Mouse (Mus musculus) neural tube, embryonic 10.5 days (tissue): ENCODE results near the gene Bcr.
A peak's percentile ranks its signal among the peaks of the same experiment; 100 is the strongest.

Experiments used
- DNase-seq: peaks from one replicate; pipeline ENCODE4 v3.0.0-alpha.2; 2017; ENCODE audit warnings: low spot score; ENCODE audit errors: extremely low spot score

Bcr gene

DNA sequence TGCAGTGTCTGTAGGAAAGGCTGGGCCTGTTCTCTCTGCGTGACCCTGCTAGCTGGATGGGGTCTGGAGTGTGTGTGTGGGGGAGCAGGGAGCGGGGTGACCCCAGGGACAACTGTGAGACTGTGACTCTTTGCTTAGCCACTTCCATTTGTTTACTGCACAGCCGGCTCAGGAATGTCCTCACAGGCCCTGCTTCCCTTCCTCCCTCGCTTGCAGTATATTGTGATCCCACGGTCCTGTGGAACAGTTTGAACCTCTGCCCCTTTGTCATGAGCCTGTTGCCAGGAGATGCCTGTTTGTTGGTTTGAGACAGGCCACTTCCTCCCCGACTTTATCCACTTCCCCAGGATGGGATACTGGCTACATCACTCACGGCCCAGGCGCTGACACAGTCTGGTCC, 116.1 kb downstream of the Bcr start:
- DNase-seq: no peak

GRCm38 (mm10) chr10:75178911-75179310, 118.5 kb downstream of the Bcr start:
- DNase-seq: no peak

DNA sequence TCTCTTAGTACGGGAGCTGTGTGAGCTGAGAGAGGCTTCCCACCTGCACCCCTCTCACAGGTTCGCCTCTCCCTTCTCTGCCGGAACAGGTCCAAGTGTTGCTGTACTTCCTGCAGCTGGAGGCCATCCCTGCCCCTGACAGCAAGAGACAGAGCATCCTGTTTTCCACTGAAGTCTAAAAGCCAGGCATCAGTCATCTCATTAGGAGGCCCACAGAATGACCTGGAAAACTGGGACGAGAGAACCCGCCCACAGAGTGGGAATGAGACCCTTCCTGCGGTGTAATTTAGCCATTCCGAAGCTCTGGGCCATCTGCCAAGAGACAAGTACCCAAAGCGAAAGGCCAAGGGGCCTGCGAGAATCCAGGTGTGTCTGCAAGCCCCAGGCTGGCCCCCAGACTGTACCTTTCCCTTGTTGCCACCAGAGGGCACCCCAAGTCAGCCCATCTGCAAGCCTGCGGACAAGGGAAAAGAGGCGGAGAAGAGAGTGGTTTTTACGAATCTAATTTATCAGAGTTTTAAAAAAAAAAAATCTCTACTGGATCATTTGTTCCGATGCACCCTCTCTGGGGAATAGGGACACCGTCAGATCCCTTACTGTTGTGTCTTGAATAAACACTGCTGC, 121.9 kb downstream of the Bcr start:
- DNase-seq: peak; percentile 67

DNA sequence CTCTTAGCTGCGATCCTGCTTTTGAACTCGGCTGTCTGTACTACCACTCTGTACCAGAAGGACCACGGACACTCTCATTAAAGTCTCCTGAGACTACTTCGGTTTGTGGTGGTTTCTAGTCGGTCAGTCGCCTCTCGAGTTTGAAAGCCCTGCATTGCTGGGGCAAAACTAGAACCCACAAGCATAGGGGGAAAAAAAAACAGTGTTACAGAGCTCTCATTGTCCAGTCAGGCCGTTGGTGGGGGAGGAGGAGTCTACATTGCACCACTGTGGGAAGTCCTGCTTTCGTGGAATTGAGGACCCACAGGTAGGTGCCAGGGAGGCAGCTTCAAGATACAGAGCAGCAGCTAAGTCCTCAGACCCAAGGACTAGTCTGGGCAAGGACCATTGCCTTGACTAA, 124.4 kb downstream of the Bcr start:
- DNase-seq: no peak

DNA sequence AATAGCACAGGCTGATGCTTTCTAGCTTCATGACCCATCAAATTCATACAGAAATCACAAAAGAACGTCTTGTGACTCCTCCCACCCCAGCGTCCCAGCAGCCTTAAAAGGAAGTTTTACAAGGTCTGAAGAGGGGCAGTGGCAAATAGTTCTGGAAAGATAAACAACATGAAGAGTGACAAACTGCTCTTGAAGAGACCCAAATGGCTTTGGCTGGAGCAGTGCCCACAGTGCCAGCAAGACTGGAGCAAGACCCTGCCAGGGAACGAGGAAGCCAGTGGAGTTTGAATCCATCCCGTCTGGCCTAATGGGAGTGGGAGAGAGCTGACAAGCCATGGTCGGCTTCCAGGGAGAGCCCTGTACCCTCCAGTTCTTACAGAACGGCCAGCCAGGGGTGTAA, 126.2 kb downstream of the Bcr start:
- DNase-seq: no peak

GRCm38 (mm10) chr10:75187366-75188056, 127.1 kb downstream of the Bcr start:
- DNase-seq: no peak

DNA sequence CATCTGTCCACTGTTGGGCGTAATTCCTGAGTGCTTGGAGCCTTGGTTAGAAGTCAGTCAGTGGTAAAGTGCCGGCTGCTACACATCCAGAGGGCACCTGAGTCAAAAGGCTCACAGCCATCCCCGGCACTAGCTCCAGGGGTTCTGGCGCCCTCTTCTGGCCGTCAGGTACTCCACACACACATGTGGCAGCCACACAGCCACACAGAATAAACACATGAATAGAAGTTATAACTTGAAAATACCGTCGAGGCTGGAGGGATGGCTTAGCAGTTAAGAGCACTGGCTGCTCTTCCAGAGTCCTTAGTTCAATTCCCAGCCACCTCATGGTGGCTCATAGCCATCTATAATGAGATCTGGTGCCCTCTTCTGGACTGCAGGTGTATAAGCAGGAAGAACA, 131.3 kb downstream of the Bcr start:
- no peak for DNase-seq

DNA sequence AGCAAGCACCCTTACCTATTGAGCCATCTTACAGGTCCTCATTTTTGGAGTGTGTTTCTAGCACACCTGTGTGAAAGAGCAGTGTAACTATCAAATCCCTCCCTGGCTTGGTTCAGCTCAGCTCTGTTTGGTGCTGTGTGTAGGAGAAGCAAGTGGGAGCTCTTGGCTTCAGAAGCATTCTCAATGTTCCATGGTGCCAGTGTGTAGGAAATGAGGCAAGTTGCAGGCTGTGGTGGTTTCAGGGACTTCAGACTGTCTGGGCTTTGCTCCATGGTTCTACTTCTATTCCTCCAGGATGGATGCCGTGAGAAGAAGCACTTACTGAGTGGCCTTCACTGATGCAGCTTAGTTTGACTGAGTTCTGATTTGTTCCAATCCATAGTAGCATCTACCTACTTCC, 137.4 kb downstream of the Bcr start:
- no peak for DNase-seq

- DNase-seq: no peak
Observed at GRCm38 (mm10) chr10:75200733-75201132, 140.3 kb downstream of the Bcr start.

- no peak for DNase-seq
Observed at GRCm38 (mm10) chr10:75206192-75206591, 145.8 kb downstream of the Bcr start.

DNA sequence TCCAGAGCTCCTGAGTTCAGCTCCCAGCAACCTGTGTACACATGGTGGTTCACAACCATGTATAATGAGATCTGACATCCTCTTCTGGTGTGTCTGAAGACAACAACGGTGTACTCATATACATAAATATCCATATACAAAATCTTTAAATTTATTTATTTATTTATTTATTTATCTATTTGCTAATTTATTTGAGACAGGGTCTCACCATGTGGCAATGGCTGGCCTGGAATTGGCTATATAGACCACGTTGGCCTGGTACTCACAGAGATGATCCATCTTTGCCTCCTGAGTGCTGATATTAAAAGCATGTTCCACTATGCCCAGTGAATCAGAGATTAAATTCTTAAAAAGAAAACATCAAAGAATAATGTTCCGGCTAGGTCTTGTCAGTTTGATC, 150.4 kb downstream of the Bcr start:
- DNase-seq: no peak

GRCm38 (mm10) chr10:75211807-75212645, 151.6 kb downstream of the Bcr start, which contains the start of gene Specc1l:
Gene Specc1l, plus strand, starts transcription at chr10:75212073.
- peak; percentile 98 for DNase-seq

DNA sequence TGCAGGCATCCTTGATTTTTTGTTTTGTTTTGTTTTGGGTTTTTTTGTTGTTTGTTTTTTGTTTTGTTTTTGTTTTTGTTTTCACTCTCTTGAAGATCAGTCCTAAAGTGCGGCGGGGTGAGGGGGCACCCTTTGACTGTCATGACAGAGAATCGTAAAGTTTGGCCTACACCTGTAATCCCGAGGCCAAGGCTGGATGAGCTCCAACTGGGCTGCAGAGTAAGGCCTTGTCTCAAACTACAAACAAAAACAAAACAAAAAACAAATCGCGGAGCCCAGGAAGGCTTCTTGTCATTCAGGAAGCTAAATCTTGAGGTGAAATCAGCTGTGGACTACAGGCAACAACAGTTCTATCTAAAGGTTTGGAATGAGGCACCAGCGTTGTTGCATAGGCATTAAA, 152.6 kb downstream of the Bcr start:
- DNase-seq: no peak

DNA sequence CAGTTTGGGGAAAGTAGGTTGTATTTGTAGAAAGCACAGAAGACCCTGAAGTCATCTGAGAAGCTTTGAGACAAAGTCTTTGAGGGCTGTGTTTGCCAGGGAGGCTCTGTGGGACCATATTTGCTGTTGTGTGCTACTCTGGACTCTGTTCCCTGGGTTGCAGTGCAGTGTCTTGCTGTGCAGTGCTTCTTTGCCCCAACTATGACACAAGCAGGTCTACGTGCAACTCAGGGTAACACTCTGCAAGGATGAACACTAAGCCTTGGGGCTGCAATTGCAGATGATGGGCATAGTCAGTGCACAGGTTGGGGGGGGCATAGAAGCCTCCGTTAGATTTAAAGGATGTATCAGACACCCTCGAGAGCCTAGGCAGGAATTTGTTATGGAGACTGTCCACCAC, 160.3 kb downstream of the Bcr start:
- DNase-seq: no peak

DNA sequence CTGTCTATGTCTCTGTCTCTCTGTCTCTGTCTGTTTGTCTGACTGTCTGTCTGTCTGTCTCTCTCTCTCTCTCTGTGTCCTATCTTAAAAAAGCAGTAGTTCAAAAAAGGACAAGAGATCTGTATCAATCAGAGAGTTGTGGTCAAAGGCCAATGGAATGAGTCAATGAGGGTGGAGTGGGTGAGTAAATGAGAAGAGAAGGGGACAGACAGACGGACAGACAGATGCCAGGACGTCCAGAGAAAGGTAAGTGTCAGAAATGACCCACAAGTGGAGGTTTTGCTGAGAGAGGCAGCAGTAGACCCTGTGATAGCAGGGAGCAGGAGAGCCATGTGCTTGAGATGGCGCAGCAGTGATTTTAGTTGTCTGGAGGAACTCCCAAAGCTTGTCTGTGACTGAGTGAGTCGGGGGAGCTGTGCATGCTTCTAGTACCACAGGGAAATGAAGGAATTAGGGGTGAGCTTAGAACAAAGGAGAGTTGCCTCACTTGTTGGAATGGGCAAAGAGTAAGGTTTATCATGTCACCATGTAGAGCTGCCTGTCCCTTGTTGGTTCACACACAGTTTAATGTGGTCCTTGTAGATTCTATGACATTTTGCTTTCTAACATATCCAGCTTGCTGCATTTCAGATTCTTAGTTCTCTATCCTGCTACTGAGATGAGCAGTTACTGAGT, 161.7 kb downstream of the Bcr start:
- DNase-seq: no peak

DNA sequence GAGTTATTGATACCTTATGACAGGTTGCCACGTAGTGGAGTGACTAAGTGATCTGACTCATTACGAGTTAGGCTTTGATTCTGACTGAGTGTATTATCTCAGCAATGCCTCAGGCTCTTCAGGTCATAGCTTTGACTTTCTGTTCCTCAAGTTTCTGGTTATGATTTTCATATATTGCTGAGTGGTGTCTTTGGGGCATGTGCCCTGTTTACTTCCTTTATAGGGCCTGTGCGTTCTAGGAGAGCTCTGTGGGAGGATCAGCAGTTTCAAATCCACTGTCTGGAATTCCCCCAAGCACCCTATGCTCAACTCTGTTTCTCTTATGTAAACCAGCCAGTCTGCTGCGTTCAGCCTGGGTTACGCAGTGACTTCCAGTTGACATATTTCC, 162.2 kb downstream of the Bcr start:
- no peak for DNase-seq

DNA sequence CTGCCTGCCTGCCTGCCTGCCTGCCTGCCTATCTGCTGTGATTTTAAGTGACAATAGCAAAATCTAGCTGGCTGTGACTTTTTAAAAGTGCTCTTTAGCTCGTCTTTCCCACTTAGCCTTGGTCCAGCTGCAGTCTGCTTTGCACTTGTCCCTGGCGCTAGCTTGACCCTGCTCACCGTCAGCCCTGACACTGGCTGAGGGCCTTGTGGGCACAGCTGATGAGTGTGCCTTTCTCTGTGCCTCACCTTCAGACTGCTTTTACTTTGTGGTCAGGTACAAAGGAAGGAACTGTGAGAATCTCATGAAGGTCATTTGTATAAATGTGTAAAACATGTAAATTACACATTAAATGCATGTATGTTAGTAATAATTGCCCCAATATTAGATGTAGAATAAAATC, 163.8 kb downstream of the Bcr start:
- no peak for DNase-seq

DNA sequence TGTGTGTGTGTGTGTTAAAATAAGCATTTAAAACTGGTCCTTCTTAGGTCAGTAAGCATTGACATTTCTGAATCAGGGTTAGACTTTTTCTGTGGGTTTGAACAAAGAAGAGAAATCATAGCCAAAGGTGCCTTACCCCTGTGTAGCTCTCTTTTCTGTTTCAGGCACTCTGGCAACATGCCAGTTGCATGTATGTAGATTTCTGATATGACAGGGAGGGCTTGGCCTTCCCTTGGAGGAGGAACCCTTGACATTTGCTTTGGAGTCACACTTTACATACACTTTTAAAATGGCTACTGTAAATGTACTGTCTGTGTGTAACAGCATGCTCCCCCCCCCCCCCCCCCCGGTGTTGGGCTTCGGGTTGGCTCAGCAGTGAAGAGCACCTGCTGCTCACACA, 164.2 kb downstream of the Bcr start:
- DNase-seq: no peak

DNA sequence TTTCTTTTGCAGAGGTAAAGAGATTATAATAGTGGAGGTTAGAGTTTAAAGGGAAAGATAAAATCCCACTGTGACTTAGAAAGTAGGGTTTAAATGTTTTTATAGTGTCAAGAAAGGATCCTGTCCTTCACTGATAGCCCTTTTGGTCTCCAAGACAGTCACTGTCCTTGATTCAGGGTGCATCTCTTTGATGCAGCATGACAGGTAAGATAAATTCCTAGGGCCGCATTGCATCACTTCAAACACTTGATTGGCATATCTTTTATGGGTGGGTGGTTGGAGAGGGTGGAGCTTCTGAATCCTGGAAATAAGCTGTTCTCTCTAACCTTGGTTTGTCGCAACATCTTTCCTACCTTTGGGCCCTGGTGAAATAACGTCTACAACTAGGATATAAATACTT, 167.0 kb downstream of the Bcr start:
- DNase-seq: no peak

DNA sequence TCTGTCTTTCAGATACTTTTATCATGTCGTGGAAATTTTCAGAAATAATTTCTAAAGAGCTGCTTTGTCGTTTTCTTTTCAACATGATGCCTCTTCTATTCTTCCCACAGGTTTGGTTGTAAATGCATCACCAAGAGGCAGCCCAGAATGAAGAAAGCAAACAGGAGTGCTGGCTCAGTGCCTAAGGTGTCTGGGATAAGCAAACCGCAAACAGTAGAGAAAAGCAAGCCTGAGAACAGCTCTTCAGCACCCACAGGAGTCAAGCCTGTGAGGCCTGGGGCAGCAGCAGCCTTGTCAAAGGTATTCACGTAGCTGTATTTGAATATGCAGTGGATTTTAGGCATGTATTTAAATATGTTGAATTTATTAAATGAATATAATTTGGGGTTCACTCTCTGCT, 170.2 kb downstream of the Bcr start:
- no peak for DNase-seq

DNA sequence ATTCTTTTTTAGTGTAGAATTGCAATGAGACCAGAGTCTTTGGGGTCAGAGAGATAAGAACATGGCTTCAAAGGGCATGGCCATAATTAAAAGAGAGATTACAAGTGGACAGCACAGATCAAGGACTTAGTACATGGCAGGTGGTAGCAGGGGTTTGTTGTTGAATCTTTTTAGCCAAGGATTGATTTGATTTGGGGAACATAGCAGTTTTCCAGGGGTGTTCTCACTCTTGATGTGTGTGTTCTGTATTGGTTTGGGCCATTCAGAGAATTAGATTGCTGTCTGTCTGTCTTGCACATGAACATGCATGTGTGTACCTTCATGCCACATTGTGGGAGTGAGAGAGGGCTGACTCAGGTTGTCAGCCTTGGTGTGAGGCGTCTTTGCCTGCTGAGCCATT, 171.5 kb downstream of the Bcr start:
- no peak for DNase-seq

DNA sequence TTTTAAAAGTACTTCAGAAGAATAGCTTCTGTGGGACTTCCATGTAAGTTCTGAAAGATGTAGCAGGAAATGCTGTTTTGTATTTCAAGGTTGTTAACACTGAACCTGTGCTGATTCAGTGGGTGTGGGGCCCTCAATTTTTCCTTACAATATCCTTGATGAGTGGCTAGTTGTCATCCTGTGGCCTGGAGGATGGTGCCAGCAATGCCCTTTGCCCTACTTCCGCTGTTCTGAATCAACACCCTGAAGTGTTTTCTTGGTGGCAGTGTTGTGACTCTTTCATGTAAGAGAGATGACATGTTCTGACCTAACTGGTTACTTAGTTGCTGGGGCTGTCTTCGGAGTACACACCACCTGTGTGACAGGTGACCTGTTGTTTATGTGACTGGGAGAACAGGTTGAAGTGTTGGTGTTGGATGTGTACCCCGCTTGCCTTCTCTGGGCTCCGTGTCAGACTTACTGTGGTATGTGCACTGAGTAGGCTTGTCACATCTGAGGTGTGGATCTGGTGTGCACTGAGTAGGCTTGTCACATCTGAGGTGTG, 172.3 kb downstream of the Bcr start:
- no peak for DNase-seq
